Mouse (Mus musculus) E14TG2a.4 (cell line): Measurements from ENCODE around the gene Ctdspl2.

Experiments used
- H3K27me3 ChIP-seq: 2 replicates; pipeline ENCODE4 v1.6.1; 2014; ENCODE audit warnings: low read length, control low read depth; ENCODE audit not compliant: insufficient read depth
- H3K36me3 ChIP-seq: 2 replicates; pipeline ENCODE4 v1.6.1; 2014; ENCODE audit warnings: low read length, control low read depth; ENCODE audit not compliant: insufficient read depth
- H3K4me1 ChIP-seq: replicated peaks from 2 replicates; pipeline ENCODE4 v1.6.1; 2014; ENCODE audit warnings: low read depth, low read length, control low read depth
- H3K4me3 ChIP-seq: replicated peaks from 2 replicates; pipeline ENCODE4 v1.5.1; 2014; ENCODE audit warnings: mild to moderate bottlenecking, low read length
- H3K9me3 ChIP-seq: 2 replicates; pipeline ENCODE4 v1.6.1; 2014; ENCODE audit warnings: low read length, control low read depth
- CTCF ChIP-seq: conservative IDR thresholded peaks from 2 replicates; pipeline ENCODE4 v1.5.1; 2014; ENCODE audit warnings: low read length
- NANOG ChIP-seq: IDR thresholded peaks from 2 replicates; pipeline ENCODE4 v1.6.1; 2014; ENCODE audit warnings: borderline replicate concordance, low read length, mixed read lengths
- POU5F1 ChIP-seq: IDR thresholded peaks from 2 replicates; pipeline ENCODE4 v1.6.1; 2014; ENCODE audit warnings: low read length, borderline replicate concordance

Ctdspl2 gene

GRCm38 (mm10) chr2:122031970-122032369, 76.2 kb downstream of the Ctdspl2 start:
- no peak overlapping the region for H3K4me3 ChIP-seq
- H3K4me1 ChIP-seq, result peaks cover 34% of the 10 kb centered on the region
- H3K9me3 ChIP-seq, result no peaks in the 10 kb centered on the region
- TF ChIP-seq POU5F1 (no peak), CTCF (no peak), NANOG (no peak)
- peaks cover 55% of the 10 kb centered on the region for H3K36me3 ChIP-seq
- H3K27me3 ChIP-seq, result no peaks in the 10 kb centered on the region

GRCm38 (mm10) chr2:122036064-122036463, 80.3 kb downstream of the Ctdspl2 start:
- H3K4me3 ChIP-seq, result no peak overlapping the region
- no peaks in the 10 kb centered on the region for H3K27me3 ChIP-seq
- peaks cover 72% of the 10 kb centered on the region for H3K36me3 ChIP-seq
- TF ChIP-seq NANOG, result no peak
- no peak for TF ChIP-seq POU5F1
- no peak for TF ChIP-seq CTCF
- H3K9me3 ChIP-seq, result no peaks in the 10 kb centered on the region
- peaks cover 23% of the 10 kb centered on the region; the same call in 1 of the 2 replicates for H3K4me1 ChIP-seq

GRCm38 (mm10) chr2:122043926-122044325, 88.1 kb downstream of the Ctdspl2 start:
- TF ChIP-seq NANOG, result no peak
- TF ChIP-seq POU5F1, result no peak
- TF ChIP-seq CTCF, result no peak
- Histone ChIP-seq H3K4me1 (no peaks in the 10 kb centered on the region), H3K36me3 (peaks cover 81% of the 10 kb centered on the region), H3K4me3 (no peak overlapping the region), H3K27me3 (no peaks in the 10 kb centered on the region), H3K9me3 (no peaks in the 10 kb centered on the region)

- peaks cover 6% of the 10 kb centered on the region; the same call in 1 of the 2 replicates for H3K4me1 ChIP-seq
- TF ChIP-seq POU5F1, result no peak
- no peak for TF ChIP-seq NANOG
- TF ChIP-seq CTCF, result no peak
Measured at GRCm38 (mm10) chr2:122059365-122060115, 103.7 kb downstream of the Ctdspl2 start.

More at GRCm38 (mm10) chr2:122059365-122060115, 103.7 kb downstream of the Ctdspl2 start:
- Histone ChIP-seq H3K9me3 (no peaks in the 10 kb centered on the region), H3K27me3 (no peaks in the 10 kb centered on the region), H3K36me3 (peaks cover 71% of the 10 kb centered on the region), H3K4me3 (no peak overlapping the region)
